Mouse (Mus musculus): ENCODE measurements around the gene Zfp787. TPM values are rescaled to one million over a fixed set of nuclear protein-coding genes. Genes with fewer than 3 reads are reported as not detected.
"Not testable (repeated sequence)": the region's sequence is repeated elsewhere in the genome, so short reads cannot be mapped to it uniquely, and the experiment has no call there.

Zfp787 gene
- total RNA-seq (2021), result 10 to 100 TPM; 27.1 to 32.7 TPM
- long read RNA-seq, transcript Zfp787-201 (3 exons, 1,897 nt), result major isoform, 5 of 18 reads
- long read RNA-seq, partial matches to known transcripts, result 3 of 18 reads
- long read RNA-seq, other reads (novel, unspliced or antisense), result 5 of 18 reads

DNA sequence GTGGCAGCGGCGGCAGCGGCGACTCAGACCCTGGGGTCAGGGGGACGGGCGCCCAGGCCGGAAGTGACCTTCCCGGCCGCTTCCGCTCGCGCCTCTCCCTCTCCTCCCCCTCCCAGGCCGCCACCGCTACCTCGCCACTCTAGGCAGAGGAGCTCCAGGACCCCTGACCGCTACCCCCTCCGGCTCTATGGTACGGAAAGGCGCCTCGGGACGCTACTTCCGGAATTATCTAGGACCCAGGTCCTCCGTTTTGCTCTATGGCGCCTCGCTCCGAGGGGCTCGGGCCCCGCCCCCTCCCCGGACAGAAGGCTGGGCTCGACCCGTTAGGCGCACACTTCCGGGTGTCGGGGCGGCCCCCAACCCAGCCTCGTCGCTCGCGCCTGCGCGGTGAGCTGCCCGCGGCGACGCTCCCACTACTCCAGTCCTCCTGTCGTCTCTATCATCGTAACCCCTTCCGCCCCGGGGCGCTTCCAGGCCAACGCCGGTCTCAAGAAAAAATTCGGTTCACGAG lies at the start of gene Zfp787:
Gene Zfp787, minus strand, starts transcription at position 97 of the 511 bp plus-strand sequence.
- peak; percentile 96 to 98 for DNase-seq (ENCODE audit: low spot score in 2 of 2)

DNA sequence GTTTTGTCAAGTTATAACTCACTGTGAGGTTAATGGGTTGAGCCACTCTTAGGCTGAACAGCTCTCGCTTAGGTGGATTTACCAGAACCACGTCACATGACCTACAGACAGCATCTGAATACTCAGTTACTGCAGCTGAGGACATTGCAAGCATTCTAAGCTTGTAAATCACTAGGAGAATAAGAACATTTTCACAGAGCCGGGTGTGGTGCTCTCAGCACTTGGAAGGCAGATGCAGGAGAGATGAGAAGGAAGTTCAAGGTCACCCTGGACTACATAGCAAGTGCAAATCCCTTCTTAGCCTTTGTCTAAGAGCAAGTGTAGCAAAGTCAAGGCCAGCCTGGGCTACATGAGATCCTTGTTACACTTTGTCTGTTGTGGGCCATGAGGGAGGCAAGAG lies 48.4 kb upstream of the Zfp787 start:
- DNase-seq (ENCODE audit: low spot score in 2 of 2), result no peak

DNA sequence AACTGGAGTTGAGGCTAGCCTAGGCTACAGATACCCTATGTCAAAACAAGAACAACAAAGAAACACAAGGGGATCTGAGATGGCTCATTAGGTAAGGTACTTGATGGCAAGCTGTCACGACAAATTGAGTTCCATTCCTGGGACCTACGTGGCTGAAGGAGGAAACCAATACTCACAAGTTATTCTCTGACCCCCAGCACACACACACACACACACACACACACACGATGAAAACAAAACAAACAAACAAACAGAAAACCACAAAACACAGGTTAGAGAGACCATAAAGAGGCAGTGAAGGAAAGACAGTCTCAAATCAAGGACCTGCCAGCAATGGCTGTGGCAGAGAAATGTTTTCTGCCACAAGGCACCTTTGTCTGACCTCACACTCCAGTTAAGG lies 41.0 kb upstream of the Zfp787 start, which contains the start of gene Galp:
Gene Galp, plus strand, starts transcription at position 301 of the 400 bp plus-strand sequence.
- no peak for DNase-seq (ENCODE audit: low spot score in 2 of 2)

DNA sequence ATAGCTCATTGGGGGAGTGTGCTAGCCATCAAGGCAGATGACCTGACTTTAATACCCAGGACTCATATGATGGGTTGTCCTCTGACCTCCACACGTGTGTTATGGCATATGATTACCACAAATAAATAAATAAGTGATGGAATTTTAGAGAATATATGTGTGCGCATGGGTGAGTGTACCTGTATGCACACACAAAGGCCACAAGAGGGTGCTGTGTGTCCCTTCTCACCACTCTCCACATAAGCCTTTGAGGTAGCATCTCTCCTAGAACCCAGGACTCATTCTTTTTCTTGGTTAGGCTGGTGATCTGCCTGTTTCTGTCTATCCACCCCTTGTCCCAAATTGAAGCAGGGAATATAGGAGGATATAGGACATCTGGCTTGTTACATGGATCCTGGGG lies 40.0 kb upstream of the Zfp787 start:
- DNase-seq (ENCODE audit: low spot score in 2 of 2), result no peak

DNA sequence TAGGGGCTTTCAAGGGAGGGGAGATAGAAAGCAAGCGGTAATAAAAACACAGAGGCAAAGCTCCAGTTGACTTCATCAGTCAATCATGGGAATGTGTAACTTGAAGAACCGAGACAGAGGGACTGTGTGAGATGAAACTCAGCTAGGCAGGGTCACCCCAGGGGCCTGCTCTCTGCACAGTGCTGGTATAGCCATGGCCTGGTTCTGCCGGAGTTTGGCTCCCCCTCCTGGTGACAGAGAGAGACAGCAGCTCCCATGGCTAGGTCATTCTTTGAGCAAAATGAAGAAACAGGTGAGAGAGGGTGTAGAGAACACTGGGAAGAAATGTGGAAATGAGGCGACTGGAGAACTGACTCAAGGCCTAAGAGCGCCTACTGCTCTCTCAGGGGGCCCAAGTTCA lies 38.3 kb upstream of the Zfp787 start:
- DNase-seq (ENCODE audit: low spot score in 2 of 2), result peak; percentile 54 to 75

DNA sequence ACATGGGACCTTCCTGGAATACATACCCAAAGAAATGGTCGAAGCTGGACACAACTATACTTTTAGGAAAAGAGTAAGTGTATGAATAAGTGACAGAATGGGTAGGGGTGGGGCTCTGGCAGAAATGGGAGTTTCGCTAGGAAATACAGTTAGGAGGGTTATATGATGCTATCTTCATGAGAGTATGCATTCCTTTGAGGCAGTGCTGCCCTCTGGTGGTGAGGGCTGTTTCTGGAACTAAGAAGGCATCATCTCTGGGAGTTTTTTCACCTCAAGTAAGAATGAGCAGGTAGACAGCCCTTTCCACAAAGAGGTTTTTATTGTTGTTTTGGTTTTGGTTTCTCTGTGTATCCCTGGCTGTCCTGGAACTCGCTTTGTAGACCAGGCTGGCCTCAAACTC lies 35.6 kb upstream of the Zfp787 start:
- peak; percentile 80 to 83 for DNase-seq (ENCODE audit: low spot score in 2 of 2)

DNA sequence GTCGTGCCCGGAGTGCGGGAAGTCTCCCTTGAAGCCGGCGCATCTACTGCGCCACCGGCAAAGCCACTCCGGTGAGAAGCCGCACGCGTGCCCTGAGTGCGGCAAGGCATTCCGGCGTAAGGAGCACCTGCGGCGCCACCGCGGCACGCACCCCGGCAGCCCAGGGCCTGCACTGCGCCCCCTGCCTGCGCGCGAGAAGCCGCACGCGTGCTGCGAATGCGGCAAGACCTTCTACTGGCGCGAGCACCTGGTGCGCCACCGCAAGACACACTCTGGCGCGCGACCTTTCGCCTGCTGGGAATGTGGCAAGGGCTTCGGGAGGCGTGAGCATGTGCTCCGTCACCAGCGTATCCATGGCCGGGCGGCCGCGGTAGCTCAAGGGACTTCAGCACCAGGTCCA lies 33.7 kb upstream of the Zfp787 start:
- no peak for DNase-seq (ENCODE audit: low spot score in 2 of 2)

DNA sequence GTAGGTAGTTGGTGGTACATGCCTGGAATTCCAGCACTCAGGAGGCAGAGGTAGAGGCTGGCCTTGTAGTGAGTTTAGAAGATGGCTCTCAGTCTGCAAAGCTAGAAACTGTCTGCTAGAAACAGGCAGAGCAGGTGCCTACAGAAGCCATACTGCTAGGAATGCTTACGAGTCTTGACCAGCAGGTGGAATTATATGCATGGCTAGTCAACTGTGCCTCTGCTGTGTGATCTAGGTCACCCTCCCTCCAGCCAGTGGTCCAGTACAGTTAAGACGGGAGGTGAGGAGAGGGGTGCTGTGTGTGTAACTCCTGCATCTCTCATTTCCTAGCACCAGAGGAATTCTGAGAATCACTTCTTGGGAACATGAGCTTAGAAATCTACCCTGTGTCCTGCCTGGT lies 31.0 kb upstream of the Zfp787 start:
- no peak for DNase-seq (ENCODE audit: low spot score in 2 of 2)

DNA sequence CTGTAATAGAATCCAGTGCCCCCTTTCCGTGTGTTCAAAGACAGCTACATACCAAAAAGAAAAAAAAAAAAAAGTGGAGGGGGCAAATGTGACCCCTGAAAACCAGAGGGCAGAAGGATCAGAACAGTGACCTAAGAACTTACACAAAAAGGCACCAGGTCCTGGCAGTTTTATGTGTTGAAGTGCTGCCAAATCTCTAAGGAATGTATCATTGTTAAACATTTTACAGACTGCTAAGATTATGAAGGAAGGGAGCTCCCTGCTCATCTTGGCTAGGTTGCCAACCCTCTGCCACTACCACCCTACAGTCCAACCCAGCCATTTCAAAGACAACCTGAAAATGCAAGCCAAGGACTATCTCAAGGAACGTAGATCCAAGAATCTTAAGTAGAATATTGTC lies 30.4 kb upstream of the Zfp787 start:
- DNase-seq (ENCODE audit: low spot score in 2 of 2), result no peak

DNA sequence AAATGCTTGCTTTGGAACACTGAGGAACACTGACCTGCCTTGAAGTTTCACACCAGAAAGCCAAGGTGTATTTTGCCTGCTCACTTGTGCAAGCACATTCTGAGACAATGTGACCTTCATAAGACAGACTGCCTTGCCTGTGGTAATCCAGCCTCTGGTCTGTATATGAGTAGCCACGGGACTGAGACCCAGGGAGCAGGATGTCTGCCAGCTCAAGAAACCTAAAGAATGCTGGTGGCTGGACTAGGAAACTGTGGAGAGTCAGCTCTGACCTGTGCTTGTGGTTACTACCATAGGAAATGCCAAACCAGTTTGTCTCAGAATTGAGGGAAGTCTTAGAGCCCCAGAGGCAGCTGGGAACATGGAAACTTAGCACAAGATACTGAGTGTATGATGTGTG lies 29.6 kb upstream of the Zfp787 start:
- DNase-seq (ENCODE audit: low spot score in 2 of 2), result no peak

DNA sequence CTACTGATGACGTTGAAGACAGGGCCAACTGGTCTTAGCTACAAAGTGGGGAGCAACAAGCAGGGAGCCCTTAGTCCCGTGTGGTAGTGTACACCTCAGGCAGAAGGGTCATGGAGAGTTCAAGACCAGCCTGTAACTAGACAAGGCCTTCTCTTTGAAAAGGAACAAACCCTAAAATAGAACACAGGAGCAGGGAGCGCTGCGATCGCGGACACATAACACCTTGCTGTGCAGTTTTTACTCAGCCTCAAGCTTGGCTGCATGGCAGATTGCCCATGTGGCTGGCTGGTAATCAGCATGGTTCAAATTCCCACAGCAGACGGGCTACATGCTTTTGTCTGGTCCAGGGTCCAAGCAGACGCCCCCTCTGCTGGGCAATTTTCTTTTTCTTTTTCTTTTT lies 28.7 kb upstream of the Zfp787 start:
- DNase-seq (ENCODE audit: low spot score in 2 of 2), result no peak

DNA sequence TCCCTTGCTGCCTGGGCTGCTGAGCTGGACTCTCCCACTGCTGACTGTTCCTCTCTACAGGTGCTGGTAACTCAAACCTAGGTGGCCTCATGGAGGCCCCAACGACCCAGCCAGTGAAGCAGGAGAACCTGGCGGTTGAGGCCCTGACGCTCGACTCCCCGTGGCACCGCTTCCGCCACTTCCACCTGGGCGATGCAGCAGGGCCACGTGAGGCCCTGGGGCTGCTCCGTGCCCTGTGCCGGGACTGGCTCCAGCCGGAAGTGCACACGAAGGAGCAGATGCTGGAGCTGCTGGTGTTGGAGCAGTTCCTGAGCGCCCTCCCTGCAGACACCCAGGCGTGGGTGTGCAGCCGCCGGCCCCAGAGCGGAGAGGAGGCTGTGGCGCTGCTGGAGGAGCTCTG lies 28.0 kb upstream of the Zfp787 start:
- DNase-seq (ENCODE audit: low spot score in 2 of 2), result peak in 1 of 2 experiments; percentile 16

DNA sequence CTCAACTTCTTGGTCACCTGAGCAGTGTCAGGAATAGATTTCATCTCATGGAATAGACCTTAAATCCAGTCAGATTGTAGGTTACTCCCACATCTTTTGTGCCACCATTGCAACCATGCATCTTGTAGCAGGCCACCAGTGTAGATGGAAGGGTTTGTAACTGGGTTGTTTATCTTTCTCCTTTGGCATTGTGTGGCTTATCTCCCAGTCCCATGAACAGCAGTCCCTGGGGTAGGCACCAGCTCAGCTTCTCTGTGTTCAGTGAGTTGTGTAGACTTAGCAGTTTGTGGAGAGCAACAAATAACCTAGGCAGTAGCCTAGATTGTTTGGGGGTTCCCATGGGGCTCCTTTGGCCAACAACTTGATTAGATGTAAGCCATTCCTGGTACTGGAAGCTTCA lies 27.1 kb upstream of the Zfp787 start:
- DNase-seq (ENCODE audit: low spot score in 2 of 2), result no peak

DNA sequence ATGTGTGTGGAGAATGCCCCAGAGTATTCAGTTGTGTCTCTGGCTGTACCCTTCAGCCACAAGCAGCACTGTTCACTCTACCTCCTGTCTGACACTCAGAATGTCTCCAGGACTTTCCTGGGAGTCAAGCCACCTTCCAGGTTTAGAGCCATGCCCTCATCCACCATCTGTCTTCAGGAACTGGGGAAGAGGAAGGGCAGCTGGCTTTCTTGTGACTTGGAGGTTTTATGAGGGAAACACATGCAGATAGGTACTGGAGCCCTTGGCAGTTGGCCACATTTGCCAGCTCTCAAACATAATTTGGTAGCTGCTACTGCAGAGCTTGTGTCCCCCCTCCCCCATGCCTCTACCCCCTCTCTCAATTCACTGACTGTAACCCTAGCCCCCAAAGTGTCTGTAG lies 23.2 kb upstream of the Zfp787 start:
- DNase-seq (ENCODE audit: low spot score in 2 of 2), result no peak

DNA sequence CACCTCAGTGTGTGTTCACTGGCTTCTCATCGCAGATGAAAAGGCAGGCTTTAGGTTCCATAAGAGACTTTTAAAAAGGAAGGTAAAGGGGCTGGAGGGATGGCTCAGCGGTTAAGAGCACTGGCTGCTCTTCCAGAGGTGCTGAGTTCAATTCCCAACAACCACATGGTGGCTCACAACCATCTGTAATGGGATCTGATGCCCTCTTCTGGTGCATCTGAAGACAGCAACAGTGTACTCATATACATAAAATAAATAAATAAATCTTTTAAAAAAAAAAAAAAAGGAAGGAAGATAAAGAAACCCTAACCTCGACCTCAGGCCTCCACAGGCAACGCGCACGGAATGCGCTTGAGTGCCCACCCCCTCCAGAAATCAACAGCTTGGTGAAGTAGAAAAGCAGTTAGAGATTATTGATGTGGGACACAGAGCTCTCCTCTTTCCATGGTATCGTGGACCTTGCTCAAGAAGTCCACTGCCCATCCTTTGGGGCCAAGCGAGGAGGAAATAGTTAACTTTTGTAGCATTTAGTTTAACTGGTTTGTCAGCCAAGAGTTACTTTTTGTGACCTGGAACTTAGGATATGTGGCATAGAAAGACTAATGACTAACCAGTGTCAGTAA lies 18.7 kb upstream of the Zfp787 start:
- DNase-seq (ENCODE audit: low spot score in 2 of 2), result not testable (repeated sequence)

DNA sequence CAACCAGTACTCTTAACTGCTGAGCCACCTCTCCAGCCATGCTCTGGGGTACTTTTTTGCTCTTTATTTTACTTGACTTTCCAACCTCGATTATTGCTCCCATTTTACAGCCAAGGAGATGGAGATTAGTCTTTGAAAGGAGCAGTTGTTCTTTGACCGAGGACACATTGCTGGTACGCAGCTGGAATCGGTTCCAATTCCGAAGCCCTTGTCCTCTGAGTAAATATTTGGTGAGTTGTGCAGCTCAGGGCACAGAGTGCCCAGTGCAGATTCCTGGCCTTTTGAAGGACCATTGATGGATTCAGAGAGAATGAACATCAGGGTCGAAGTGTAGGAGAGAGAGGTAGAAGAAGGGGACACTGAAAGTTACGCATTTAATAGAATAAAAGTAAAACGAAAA lies 18.1 kb upstream of the Zfp787 start:
- DNase-seq (ENCODE audit: low spot score in 2 of 2), result no peak

DNA sequence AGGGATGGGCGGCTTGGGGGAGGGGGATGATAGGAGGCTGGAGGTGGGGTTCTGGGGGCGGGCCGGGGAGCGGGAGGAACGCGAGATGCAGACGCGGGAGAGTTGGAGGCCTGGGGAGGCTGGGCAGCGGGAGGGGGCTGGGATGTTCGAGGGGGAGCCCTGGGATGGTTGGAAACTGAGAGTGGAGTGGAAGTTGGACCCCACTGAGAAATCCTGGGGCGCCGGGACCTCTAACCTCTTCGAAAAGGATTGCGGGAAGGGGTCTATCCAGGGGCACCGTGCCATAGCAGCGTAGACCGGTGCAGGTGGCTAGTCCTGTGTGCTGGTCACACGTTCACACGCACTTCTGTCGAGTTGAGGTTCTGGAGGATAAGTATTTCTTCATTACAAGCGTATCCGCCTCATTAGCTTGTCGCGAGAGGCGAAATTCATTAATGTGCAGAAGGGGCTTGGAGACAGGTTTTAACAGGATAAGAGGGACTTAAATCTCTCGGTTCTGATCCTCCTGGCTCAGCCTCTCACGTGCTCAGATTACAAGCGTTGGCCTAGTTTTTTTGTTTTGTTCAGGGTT lies 17.0 kb upstream of the Zfp787 start:
- DNase-seq (ENCODE audit: low spot score in 2 of 2), result no peak

DNA sequence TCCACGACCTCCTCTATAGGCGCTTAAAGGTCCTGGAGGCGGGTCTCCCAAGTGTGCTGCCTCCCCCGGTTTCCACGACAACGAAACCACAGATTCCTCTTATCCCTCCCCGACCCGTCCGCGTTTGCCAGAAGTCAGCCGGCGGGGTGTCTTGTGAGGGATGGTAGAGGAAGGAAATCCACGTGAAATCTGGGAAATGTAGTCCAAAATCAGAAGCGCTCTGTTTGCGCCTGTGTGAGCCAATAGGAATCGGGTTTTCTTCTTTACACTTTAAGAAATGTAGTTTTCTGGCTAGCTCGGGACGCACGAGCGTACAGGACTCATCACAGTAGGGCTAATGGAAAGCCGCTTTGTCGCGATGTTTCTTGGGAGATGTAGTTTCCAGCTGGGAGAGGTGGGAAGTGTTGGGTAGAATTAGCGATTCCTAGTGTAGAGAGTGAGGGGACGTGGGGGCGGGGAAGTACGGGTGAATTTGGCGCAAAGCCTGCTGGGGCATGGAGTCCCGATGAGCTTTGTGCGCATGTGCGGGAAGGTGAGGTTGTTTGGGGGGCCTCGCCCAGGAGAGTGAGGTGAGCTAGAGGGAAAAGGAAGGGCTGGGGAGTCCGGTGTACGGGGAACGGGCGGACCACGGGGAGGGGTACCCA lies 16.3 kb upstream of the Zfp787 start, which contains the start of gene Zfp444:
Gene Zfp444, plus strand, starts transcription at position 221 of the 644 bp plus-strand sequence.
- DNase-seq (ENCODE audit: low spot score in 2 of 2), result peak; percentile 100

DNA sequence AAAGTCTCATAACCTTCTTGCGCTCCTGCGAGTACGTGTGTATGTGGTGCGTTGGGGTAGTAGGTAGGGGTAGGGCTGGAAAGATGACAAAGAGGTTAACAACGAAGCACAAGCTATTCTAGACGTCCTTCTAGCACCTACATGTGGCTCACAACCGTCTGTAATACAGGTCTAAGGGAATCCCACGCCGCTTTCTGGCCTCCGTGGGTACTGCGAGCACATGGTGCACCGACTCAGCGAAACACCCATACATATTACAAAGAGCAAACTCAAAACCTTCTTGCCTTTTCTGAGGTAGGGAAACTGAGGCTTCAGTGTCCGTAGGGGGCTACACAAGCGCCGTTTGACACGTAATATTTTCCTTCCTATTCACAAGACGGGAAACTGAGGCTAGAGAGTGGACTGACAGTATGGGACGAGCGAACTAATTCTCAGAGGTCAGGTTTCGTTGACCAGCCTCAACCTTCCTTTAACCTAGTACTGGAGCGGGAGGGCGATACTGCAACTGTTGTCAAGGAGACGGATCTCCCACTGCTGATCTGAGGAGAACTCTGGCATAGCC lies 15.7 kb upstream of the Zfp787 start:
- DNase-seq (ENCODE audit: low spot score in 2 of 2), result peak; percentile 74 to 77

DNA sequence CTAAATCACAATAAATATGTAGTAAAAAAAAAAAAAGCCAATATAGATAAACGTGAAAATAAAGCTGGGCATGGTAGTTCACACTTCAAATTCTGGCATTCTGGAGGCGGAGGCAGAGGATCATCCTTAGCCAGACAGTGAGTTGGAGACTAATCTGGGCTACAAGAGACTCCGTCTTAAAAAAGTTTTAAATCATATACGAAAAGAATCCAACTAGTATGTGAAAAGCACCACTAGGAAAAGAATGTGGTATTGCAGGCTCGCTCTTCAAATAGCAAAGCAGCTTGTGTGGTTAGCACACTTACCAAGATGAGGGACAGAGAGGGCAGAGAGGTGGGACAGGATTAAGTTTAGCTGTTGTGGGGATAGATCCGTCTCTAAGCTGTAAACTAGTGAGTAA lies 15.1 kb upstream of the Zfp787 start:
- no peak for DNase-seq (ENCODE audit: low spot score in 2 of 2)

DNA sequence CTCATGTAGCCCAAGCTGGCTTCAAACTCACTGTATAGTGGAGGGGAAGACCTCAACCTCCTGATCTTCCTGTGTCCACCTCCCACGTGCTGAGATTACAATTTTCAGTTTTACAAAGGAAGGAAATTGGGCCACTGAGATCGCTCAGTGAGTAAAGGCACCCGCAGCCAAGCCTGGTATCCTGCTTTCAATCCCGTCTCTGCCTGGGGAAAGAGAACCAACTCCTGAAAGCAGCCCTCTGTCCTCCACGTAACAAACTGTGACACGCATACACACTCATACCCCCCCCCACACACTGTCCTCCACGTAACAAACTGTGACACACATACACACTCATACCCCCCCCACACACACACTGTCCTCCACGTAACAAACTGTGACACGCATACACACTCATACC lies 14.6 kb upstream of the Zfp787 start:
- no peak for DNase-seq (ENCODE audit: low spot score in 2 of 2)

DNA sequence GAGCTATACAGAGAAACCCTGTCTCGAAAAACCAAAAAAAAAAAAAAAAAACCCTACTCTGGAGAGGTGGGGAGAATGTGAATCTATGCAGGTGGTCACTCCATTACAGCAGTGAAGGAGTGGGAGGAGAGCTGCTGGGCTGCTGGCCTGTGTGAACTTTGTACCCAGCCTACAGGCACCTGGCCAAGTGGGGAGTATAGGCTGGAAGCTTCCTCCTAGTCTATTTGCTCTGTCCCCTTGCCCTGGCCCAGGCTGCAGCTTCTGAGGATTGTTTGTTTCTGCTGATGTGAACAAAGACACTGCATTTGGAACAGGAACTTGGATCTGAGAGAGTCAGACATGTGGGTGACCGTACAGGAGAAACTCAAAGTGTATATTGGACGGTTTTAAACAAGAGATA lies 13.6 kb upstream of the Zfp787 start:
- DNase-seq (ENCODE audit: low spot score in 2 of 2), result no peak

Measured in layer of hippocampus, postnatal 10 days (tissue).